ENCODE assay signal across 15 mouse cellular contexts in the genomic region with DNA sequence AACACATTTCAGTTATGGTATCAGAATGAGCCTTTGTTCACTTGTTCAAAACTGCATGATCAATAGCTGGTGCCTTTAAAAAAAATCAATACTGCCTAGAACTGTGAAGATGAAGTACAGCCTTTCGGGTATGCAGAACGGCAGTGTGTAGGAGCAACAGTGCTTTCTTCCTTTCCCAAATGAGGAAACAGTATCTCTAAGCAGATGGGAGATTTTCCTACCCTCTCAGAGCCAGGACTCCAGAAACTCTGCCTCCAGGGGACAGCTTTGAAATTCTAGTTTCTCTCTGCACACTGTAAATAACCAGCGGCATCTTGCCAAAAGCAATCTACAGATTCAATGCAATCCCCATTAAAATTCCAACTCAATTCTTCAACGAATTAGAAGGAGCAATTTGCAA.
DNase-seq lines count a peak whose midpoint lies in the region; ATAC-seq and TF ChIP-seq lines count a peak whose summit lies in the region.
"Had no signal": no experiment of that assay in that cellular context is flagged by ENCODE, and none has a peak within 500 bp of the region (broad histone marks: within the 10 kb centered on the region; RNA-seq: fewer than 3 reads in every experiment).

No protein-coding gene starts in this region.

- peak; percentile 77 for DNase-seq in forebrain, embryonic 14.5 days (ENCODE audit: low spot score)
- no peak for DNase-seq in left cerebral cortex, adult 2 months (ENCODE audit: extremely low spot score in 1 of 2, low spot score in 2 of 2)
- no peak for DNase-seq in left cerebral cortex, postnatal 4 days
- peak; percentile 51 for DNase-seq in layer of hippocampus, adult 9-11 months
- DNase-seq in telencephalon, adult 2 months (ENCODE audit: low read depth, low spot score): peak; percentile 88
- DNase-seq: cerebellum, postnatal 10 days; gastrocnemius, postnatal 10 days; kidney, adult 11 months; kidney, postnatal 10 days; lung, postnatal 14 days had no signal

- no peaks in the 10 kb centered on the region for H3K9me3 ChIP-seq in forebrain, embryonic 14.5 days (replicated peaks; ENCODE audit: control insufficient read depth, low read length)
- H3K9me3 ChIP-seq in forebrain, embryonic 12.5 days: no peaks in the 10 kb centered on the region
- H3K9me3 ChIP-seq: hindbrain, embryonic 15.5 days; limb, embryonic 12.5 days; liver, embryonic 15.5 days had no signal

- H3K9ac ChIP-seq in forebrain, embryonic 14.5 days (ENCODE audit: low read length): no peak overlapping the region
- H3K9ac ChIP-seq in forebrain, embryonic 12.5 days: no peak overlapping the region
- H3K9ac ChIP-seq: hindbrain, embryonic 15.5 days; limb, embryonic 12.5 days; liver, embryonic 15.5 days had no signal

- H3K27me3 ChIP-seq in forebrain, embryonic 14.5 days (replicated peaks; ENCODE audit: control insufficient read depth, insufficient read depth, low read length): no peaks in the 10 kb centered on the region
- H3K27me3 ChIP-seq in forebrain, embryonic 12.5 days: no peaks in the 10 kb centered on the region
- H3K27me3 ChIP-seq: hindbrain, embryonic 15.5 days; limb, embryonic 12.5 days; liver, embryonic 15.5 days had no signal

- peaks cover 3% of the 10 kb centered on the region for H3K4me1 ChIP-seq in forebrain, embryonic 14.5 days (ENCODE audit: control insufficient read depth, insufficient read depth, low read length)
- H3K4me1 ChIP-seq in forebrain, embryonic 12.5 days: no peaks in the 10 kb centered on the region
- H3K4me1 ChIP-seq: liver, embryonic 15.5 days had no signal

- TF ChIP-seq CTCF in left cerebral cortex, adult 2 months (IDR thresholded peaks at IDR 0.05): no peak; the same call in 1 of the 2 replicates

- no peak overlapping the region for H3K4me2 ChIP-seq in forebrain, embryonic 14.5 days (ENCODE audit: low read length)
- H3K4me2 ChIP-seq in forebrain, embryonic 12.5 days: no peak overlapping the region
- H3K4me2 ChIP-seq: hindbrain, embryonic 15.5 days; limb, embryonic 12.5 days; liver, embryonic 15.5 days had no signal

- H3K4me3 ChIP-seq in forebrain, embryonic 14.5 days (ENCODE audit: low read depth, low read length): no peak overlapping the region
- H3K4me3 ChIP-seq in forebrain, embryonic 12.5 days (replicated peaks): no peak overlapping the region
- no peak overlapping the region for H3K4me3 ChIP-seq in left cerebral cortex, adult 2 months
- H3K4me3 ChIP-seq: hindbrain, embryonic 15.5 days; limb, embryonic 12.5 days; liver, embryonic 15.5 days had no signal

- H3K27ac ChIP-seq in forebrain, embryonic 14.5 days (ENCODE audit: low read depth, low read length): 0 out of 2 replicates have a peak overlapping the region, but pooled peaks have one; percentile 33
- no peak overlapping the region for H3K27ac ChIP-seq in forebrain, embryonic 12.5 days
- peak overlapping the region; percentile 50; the same call in 1 of the 2 replicates for H3K27ac ChIP-seq in left cerebral cortex, adult 2 months
- H3K27ac ChIP-seq: hindbrain, embryonic 15.5 days; limb, embryonic 12.5 days; liver, embryonic 15.5 days had no signal

- intact Hi-C loops in left cerebral cortex, adult 2 months (cut with DNase I): no loop called here
- intact Hi-C loops in left cerebral cortex, postnatal 4 days (cut with DNase I): no loop called here

- WGBS in forebrain, embryonic 14.5 days: 38% methylated on average over 4 of the region's 4 CpGs
- 76% methylated on average over 4 of the region's 4 CpGs for WGBS in forebrain, embryonic 12.5 days

- ATAC-seq in forebrain, embryonic 14.5 days: peak; percentile 70; the same call in 1 of the 2 replicates
- no peak for ATAC-seq in forebrain, embryonic 12.5 days (ENCODE audit: low FRiP score)
- ATAC-seq in erythroblast, adult 5-6 weeks (replicated peaks; ENCODE audit: low FRiP score, poor library complexity, severe bottlenecking): no peak

- H3K36me3 ChIP-seq in forebrain, embryonic 14.5 days (ENCODE audit: control insufficient read depth, insufficient read depth, low read length): no peaks in the 10 kb centered on the region
- H3K36me3 ChIP-seq in forebrain, embryonic 12.5 days (replicated peaks): no peaks in the 10 kb centered on the region
- H3K36me3 ChIP-seq: hindbrain, embryonic 15.5 days; limb, embryonic 12.5 days; liver, embryonic 15.5 days had no signal

Comparison
In these comparisons a context has a peak if more than half of its experiments do, and no peak if none do; other contexts are left out.
1. DNase-seq: peak in forebrain, embryonic 14.5 days (single experiment), layer of hippocampus, adult 9-11 months (single experiment) and telencephalon, adult 2 months (single experiment); none in left cerebral cortex, adult 2 months (0 of 2) and left cerebral cortex, postnatal 4 days (single experiment).